Mouse (Mus musculus) left cerebral cortex, postnatal 25 days (tissue): Measurements from ENCODE around the gene 4921524J17Rik. TPM values are rescaled to one million over a fixed set of nuclear protein-coding genes. Genes with fewer than 3 reads are reported as not detected.

ENCODE experiments used
- total RNA-seq, 2 experiments: library from RNA; stranded (reverse); gene quantifications; 2 replicates each; pipeline ENCODE4 v1.2.3; 2021

Gene 4921524J17Rik
- total RNA-seq, 2 experiments from 2014 or later = 12.9 to 13.8 TPM

Other genes starting within 250 kb of the 4921524J17Rik start
- not detected for gene Olfr371, start 206.8 kb downstream of the 4921524J17Rik start, total RNA-seq
- 10 to 100 TPM; 27.1 to 31.9 TPM for gene Orc6, start 133.2 kb downstream of the 4921524J17Rik start, total RNA-seq
- gene Vps35, start 133.0 kb downstream of the 4921524J17Rik start, total RNA-seq = 100 to 1,000 TPM; 137 to 143 TPM
- 1 to 10 TPM; 2.2 to 2.6 TPM for gene Mylk3, start 46.5 kb downstream of the 4921524J17Rik start, total RNA-seq
- gene Gpt2, start 59.7 kb upstream of the 4921524J17Rik start, total RNA-seq = 10 to 100 TPM; 52.8 to 60.2 TPM
- gene Dnaja2, start 122.5 kb upstream of the 4921524J17Rik start, total RNA-seq = 100 to 1,000 TPM; 167 to 190 TPM